Mouse (Mus musculus) lung, embryonic 16.5 days (tissue): ENCODE measurements around the gene Rab17. TPM values are rescaled to one million over a fixed set of nuclear protein-coding genes. Genes with fewer than 3 reads are reported as not detected.

Source experiments
- ATAC-seq: fragments of 200-750 bp; cut with Nextera tagmentation; 2 replicates; pipeline ENCODE4 v1.8.0; 2017; ENCODE audit warnings: low read depth, mild to moderate bottlenecking, moderate library complexity
- H3K27ac ChIP-seq: fragments of 300-500 bp; sonication (generic); 2 replicates; pipeline ENCODE4 v1.5.1; 2014; ENCODE audit warnings: mild to moderate bottlenecking, control low read depth, low read length
- H3K27me3 ChIP-seq: fragments of 300-500 bp; sonication (generic); 2 replicates; pipeline ENCODE4 v1.6.1; 2014; ENCODE audit warnings: low read depth, low read length, mixed read lengths; ENCODE audit not compliant: control insufficient read depth, insufficient read depth
- H3K36me3 ChIP-seq: fragments of 300-500 bp; sonication (generic); 2 replicates; pipeline ENCODE4 v1.6.1; 2014; ENCODE audit warnings: low read length; ENCODE audit not compliant: control insufficient read depth, insufficient read depth
- H3K4me1 ChIP-seq: fragments of 300-500 bp; sonication (generic); replicated peaks from 2 replicates; pipeline ENCODE4 v1.6.1; 2014; ENCODE audit warnings: low read length, mixed read lengths; ENCODE audit not compliant: control insufficient read depth, insufficient read depth
- H3K4me2 ChIP-seq: fragments of 300-500 bp; sonication (generic); 2 replicates; pipeline ENCODE4 v1.6.1; 2014; ENCODE audit warnings: low read depth, low read length, control low read depth
- H3K4me3 ChIP-seq: fragments of 300-500 bp; sonication (generic); 2 replicates; pipeline ENCODE4 v1.5.1; 2014; ENCODE audit warnings: mild to moderate bottlenecking, low read length, control low read depth
- H3K9ac ChIP-seq: fragments of 300-500 bp; sonication (generic); 2 replicates; pipeline ENCODE4 v1.6.1; 2014; ENCODE audit warnings: low read length, control low read depth
- H3K9me3 ChIP-seq: fragments of 300-500 bp; sonication (generic); 2 replicates; pipeline ENCODE4 v1.6.1; 2016; ENCODE audit warnings: low read length; ENCODE audit not compliant: control insufficient read depth
- WGBS: fragments of 180-500 bp; shearing (Covaris S2); extraction: QIAGEN DNeasy Blood & Tissue Kit; methylation state at CpG from one replicate; pipeline ENCODE4 v1.1.7; 2014; 5-methylcytosine and 5-hydroxymethylcytosine counted together
- polyA plus RNA-seq: library from polyadenylated mRNA; unstranded; fragments of >200 nt; fragmentation: Nextera tagmentation; extraction: Ambion mirVana; gene quantifications from 2 replicates; pipeline ENCODE4 v1.2.1, GENCODE M21; 2015

Gene Rab17
- polyA plus RNA-seq, 1 experiment from 2014 or later: 3.1 TPM

- Histone ChIP-seq H3K9ac (peak overlapping the region; percentile 82), H3K9me3 (no peaks in the 10 kb centered on the region), H3K36me3 (no peaks in the 10 kb centered on the region), H3K4me2 (peak overlapping the region; percentile 99), H3K4me3 (peak overlapping the region; percentile 71), H3K27me3 (no peaks in the 10 kb centered on the region), H3K4me1 (peaks cover 13% of the 10 kb centered on the region), H3K27ac (peak overlapping the region; percentile 46)
- peak; percentile 77 for ATAC-seq
- 2% methylated on average over 39 of the region's 41 CpGs for WGBS
Measured at GRCm38 (mm10) chr1:90998891-90999611, 29.6 kb upstream of the Rab17 start.

- ATAC-seq: peak; percentile 90
Measured at GRCm38 (mm10) chr1:90998268-90998890, 28.9 kb upstream of the Rab17 start, which contains the start of gene Lrrfip1. TSS of gene Lrrfip1 (plus strand) at chr1:90998737.

GRCm38 (mm10) chr1:90997641-90998040, 28.2 kb upstream of the Rab17 start:
- no peaks in the 10 kb centered on the region for H3K27me3 ChIP-seq
- WGBS: 84% methylated on average over 5 of the region's 5 CpGs
- no peak overlapping the region for H3K4me3 ChIP-seq
- ATAC-seq: no peak
- H3K9me3 ChIP-seq: no peaks in the 10 kb centered on the region
- no peak overlapping the region for H3K27ac ChIP-seq
- H3K4me1 ChIP-seq: peaks cover 13% of the 10 kb centered on the region
- no peak overlapping the region for H3K4me2 ChIP-seq
- H3K9ac ChIP-seq: no peak overlapping the region
- no peaks in the 10 kb centered on the region for H3K36me3 ChIP-seq

More at GRCm38 (mm10) chr1:90998268-90998890, 28.9 kb upstream of the Rab17 start, which contains the start of gene Lrrfip1:
- H3K4me3 ChIP-seq: peak within 1 kb of the TSS; percentile 71
- H3K4me2 ChIP-seq: peak within 1 kb of the TSS; percentile 99
- no peaks in the 10 kb centered on the region for H3K36me3 ChIP-seq
- H3K9ac ChIP-seq: peak within 1 kb of the TSS; percentile 82
- H3K27me3 ChIP-seq: no peaks in the 10 kb centered on the region
- peak within 1 kb of the TSS; percentile 46 for H3K27ac ChIP-seq
- 3% methylated on average over 57 of the region's 59 CpGs for WGBS
- no peaks in the 10 kb centered on the region for H3K9me3 ChIP-seq
- peaks cover 13% of the 10 kb centered on the region for H3K4me1 ChIP-seq

GRCm38 (mm10) chr1:90997136-90997535, 27.7 kb upstream of the Rab17 start:
- no peak overlapping the region for H3K27ac ChIP-seq
- WGBS: 43% methylated on average over 4 of the region's 4 CpGs
- H3K4me3 ChIP-seq: no peak overlapping the region
- no peaks in the 10 kb centered on the region for H3K27me3 ChIP-seq
- ATAC-seq: no peak
- peaks cover 13% of the 10 kb centered on the region for H3K4me1 ChIP-seq
- H3K36me3 ChIP-seq: no peaks in the 10 kb centered on the region
- H3K4me2 ChIP-seq: no peak overlapping the region
- no peak overlapping the region for H3K9ac ChIP-seq
- no peaks in the 10 kb centered on the region for H3K9me3 ChIP-seq

- no peak overlapping the region for H3K9ac ChIP-seq
- H3K27me3 ChIP-seq: no peaks in the 10 kb centered on the region
- 93% methylated on average over 1 of the region's 1 CpGs for WGBS
- no peak overlapping the region for H3K27ac ChIP-seq
- peaks cover 13% of the 10 kb centered on the region for H3K4me1 ChIP-seq
- no peak overlapping the region for H3K4me2 ChIP-seq
- no peaks in the 10 kb centered on the region for H3K9me3 ChIP-seq
- no peak for ATAC-seq
- no peaks in the 10 kb centered on the region for H3K36me3 ChIP-seq
- H3K4me3 ChIP-seq: no peak overlapping the region
Measured at GRCm38 (mm10) chr1:90995916-90996315, 26.5 kb upstream of the Rab17 start.

- Histone ChIP-seq H3K27ac (peak overlapping the region; percentile 25; the same call in 1 of the 2 replicates), H3K9me3 (no peaks in the 10 kb centered on the region), H3K4me3 (no peak overlapping the region), H3K9ac (no peak overlapping the region), H3K27me3 (no peaks in the 10 kb centered on the region), H3K4me1 (no peaks in the 10 kb centered on the region; the same call in 1 of the 2 replicates), H3K4me2 (no peak overlapping the region), H3K36me3 (no peaks in the 10 kb centered on the region)
- ATAC-seq: no peak
- 59% methylated on average over 3 of the region's 3 CpGs for WGBS
Measured at GRCm38 (mm10) chr1:90981346-90981745, 11.9 kb upstream of the Rab17 start.

- no peaks in the 10 kb centered on the region for H3K27me3 ChIP-seq
- peak overlapping the region; percentile 25; the same call in 1 of the 2 replicates for H3K27ac ChIP-seq
- no peak overlapping the region for H3K9ac ChIP-seq
- peak; percentile 93 for ATAC-seq
- H3K4me3 ChIP-seq: no peak overlapping the region
- WGBS: 42% methylated on average over 10 of the region's 10 CpGs
- H3K4me2 ChIP-seq: no peak overlapping the region
- no peaks in the 10 kb centered on the region for H3K9me3 ChIP-seq
- H3K4me1 ChIP-seq: no peaks in the 10 kb centered on the region; the same call in 1 of the 2 replicates
- no peaks in the 10 kb centered on the region for H3K36me3 ChIP-seq
Measured at GRCm38 (mm10) chr1:90980638-90981330, 11.3 kb upstream of the Rab17 start.

- Histone ChIP-seq H3K4me2 (no peak overlapping the region), H3K4me1 (peaks cover 10% of the 10 kb centered on the region), H3K27me3 (no peaks in the 10 kb centered on the region), H3K27ac (no peak overlapping the region), H3K36me3 (no peaks in the 10 kb centered on the region), H3K4me3 (no peak overlapping the region), H3K9ac (no peak overlapping the region), H3K9me3 (no peaks in the 10 kb centered on the region)
- ATAC-seq: no peak
- WGBS: 87% methylated on average over 4 of the region's 4 CpGs
Measured at GRCm38 (mm10) chr1:90975960-90976359, 6.5 kb upstream of the Rab17 start.
